Mouse (Mus musculus) monocyte, adult 5-6 weeks (primary cell): Measurements from ENCODE around the gene Iqsec1. TPM values are rescaled to one million over a fixed set of nuclear protein-coding genes. Genes with fewer than 3 reads are reported as not detected.

Experiments used
- ATAC-seq: fragments of 153-309, 156-312 bp; replicated peaks from 2 replicates; pipeline ENCODE4 v1.8.0; 2017; ENCODE audit warnings: mild to moderate bottlenecking; ENCODE audit not compliant: low TSS enrichment, insufficient number of reproducible peaks, severe bottlenecking, poor library complexity, low FRiP score
- total RNA-seq: library from RNA; stranded (forward); fragments of 200-1000, 200-491, 200-594 nt; gene quantifications from 3 replicates; pipeline ENCODE4 v1.2.3, GENCODE M21; 2017

Iqsec1 gene
- total RNA-seq, 1 experiment from 2014 or later = 25.0 TPM

DNA sequence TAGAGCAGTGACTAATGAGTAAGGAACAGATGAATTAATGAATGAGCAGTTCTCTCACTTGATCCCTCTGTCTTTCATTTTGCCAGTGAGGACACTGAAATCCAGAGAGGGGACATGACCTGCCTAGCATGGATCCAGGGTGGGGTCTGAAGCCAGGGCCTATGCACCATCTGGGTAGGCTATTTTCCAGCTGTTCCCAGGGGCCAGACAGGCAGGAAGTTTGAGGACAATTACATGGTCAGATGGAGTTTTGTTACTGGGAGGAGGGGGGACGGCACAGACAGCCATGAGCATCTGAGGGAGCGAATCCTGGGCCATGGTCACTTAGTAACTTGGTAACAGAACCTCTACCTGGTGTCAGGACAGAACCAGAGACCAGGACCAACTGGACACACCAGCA lies 220.0 kb downstream of the Iqsec1 start:
- ATAC-seq = no peak

GRCm38 (mm10) chr6:90767874-90768273 lies 220.6 kb downstream of the Iqsec1 start:
- no peak for ATAC-seq

DNA sequence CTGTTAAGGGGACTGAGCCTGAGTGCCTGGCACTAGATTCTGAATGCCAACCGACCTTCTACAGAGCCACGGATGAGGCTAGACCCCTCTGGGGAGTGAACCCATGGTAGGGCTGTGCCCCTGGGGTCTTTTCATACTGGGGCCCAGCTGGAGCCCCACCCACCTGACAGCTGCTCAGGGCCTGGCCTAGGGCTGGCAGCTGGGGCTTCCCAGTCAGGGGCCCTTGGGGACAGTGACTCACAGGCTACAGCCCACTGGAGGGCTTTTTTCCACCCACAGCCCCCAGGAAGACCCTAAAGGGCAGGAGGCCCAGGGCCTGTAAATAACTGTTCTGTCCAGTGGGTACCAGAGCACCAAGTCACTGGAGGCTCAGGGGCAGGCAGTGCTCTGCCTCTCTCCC lies 223.7 kb downstream of the Iqsec1 start:
- no peak for ATAC-seq

- no peak for ATAC-seq
Observed at GRCm38 (mm10) chr6:90763959-90764591, 224.4 kb downstream of the Iqsec1 start.

DNA sequence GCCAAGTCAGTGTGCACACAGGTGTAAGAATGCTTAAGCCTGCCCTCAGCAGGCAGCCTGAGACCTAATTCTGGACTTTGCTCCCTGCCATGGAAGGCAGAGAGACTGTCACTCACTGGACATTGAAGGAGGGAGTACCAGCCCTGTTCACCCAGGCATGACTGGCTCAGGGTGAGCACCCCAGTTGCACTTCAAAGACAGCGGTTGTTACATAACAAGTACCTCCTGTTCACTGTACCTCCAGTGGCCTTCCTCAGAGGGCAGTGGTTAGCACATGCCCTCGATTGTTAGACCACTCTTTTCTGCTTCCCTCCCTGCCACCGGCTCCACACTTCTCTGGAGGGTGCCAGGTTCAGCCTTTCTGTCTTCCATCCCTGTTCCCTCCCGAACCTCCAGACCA lies 225.2 kb downstream of the Iqsec1 start:
- no peak for ATAC-seq

DNA sequence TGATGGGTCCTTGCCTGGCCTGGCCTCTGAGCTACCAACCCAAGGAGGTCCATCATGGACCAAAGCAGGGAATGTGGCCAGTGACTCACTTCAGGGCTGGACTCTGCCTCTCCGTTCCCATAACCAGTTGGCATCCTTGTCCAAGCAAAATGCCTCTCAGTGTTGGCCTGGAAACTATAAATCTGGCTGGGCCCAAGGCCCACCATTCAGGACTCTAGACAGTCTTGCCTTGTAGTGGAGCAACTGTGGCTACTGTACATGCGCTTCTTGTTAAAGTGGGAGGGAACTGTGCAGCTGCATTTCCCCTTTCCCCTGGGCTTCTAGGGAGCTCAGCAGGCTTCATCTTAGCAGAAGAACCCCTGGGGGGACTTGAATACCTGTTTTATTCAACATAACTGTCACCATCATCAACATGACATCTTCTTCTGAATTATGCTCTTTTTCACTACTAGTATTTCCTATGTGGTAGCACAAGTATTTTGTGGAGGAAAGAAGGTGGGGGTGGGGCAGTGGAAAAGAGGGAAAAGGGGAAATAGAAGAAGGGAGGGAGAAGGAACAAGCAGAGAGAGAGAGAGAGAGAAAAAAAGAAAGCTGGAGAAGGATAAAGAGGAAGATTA lies 226.3 kb downstream of the Iqsec1 start:
- no peak for ATAC-seq

- ATAC-seq = no peak
Observed at GRCm38 (mm10) chr6:90761301-90762056, 227.0 kb downstream of the Iqsec1 start.

DNA sequence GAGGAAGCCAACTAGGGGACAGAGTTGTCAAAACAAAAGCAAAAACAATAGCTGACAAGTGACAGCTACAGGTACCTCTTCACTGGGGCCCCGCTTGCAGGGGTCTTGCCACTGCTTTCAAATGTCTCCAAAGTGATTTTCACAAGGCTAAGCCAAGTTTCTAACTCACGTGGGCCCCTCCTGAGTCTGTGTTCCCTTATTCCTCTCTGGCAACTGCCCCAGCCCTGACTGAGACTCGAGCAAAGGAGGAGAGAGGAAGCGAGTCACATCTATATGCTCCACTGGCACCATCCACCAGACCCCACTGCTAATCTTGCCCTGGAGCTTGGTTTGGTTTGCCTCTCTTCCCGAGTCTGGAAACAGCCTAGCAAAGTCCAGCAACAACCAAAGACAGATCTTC lies 227.6 kb downstream of the Iqsec1 start:
- no peak for ATAC-seq

GRCm38 (mm10) chr6:90759754-90760153 lies 228.7 kb downstream of the Iqsec1 start:
- no peak for ATAC-seq

DNA sequence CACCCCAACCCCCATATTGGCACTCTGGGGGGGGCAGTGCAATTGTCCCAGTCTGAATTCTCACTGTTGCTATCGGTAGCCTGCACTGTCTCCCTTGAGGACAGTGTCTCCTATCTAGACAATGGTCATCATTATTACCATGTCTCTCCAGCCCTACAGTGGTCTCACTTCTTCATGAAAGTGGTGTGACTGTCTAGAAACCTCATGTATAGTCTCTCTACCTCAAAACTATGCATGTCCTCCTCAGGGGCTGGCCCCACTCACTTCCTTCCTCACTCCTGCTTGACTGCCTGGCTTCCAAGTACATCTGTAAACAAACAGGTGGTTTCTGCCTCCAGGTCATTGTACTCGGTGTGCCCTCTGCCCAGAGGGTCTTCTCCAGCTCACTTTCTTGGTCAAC lies 230.3 kb downstream of the Iqsec1 start:
- no peak for ATAC-seq

GRCm38 (mm10) chr6:90757427-90757883 lies 231.0 kb downstream of the Iqsec1 start:
- peak; percentile 49; the same call in 1 of the 2 replicates for ATAC-seq

DNA sequence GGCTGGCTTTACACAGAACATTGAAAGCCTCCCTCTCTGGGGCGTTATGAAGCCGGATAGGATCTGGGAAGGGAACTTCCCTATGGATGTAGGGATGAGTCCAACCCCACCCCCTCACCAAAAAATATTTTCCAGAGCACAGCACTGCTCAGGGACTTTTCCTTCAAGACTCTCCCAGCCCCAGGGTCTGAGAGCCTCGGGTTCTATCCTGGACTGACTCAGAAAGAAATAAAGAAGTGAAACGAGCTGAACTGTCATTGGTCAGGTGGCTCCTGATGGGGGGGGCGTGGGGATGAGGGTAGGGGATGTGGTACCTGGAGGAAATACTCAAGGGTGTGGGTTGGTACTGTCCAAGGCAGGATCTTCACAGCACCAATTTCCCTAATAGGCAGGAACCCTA lies 231.9 kb downstream of the Iqsec1 start:
- ATAC-seq = no peak

DNA sequence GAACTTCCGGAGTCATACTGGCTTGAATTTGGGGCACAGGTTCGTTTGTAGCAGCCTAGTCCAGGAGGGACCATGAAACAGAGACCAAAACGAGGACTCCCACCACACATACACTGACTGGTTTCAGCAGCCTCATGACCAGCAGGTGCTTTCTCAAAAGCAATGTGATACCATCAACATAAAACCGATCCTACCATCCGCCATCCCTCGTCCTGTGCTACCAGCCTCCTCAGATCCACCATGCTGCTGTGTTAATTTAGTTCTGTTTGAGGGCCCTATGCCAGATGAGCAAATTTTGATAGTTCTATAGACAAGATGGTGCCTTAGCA lies 232.9 kb downstream of the Iqsec1 start:
- no peak for ATAC-seq

DNA sequence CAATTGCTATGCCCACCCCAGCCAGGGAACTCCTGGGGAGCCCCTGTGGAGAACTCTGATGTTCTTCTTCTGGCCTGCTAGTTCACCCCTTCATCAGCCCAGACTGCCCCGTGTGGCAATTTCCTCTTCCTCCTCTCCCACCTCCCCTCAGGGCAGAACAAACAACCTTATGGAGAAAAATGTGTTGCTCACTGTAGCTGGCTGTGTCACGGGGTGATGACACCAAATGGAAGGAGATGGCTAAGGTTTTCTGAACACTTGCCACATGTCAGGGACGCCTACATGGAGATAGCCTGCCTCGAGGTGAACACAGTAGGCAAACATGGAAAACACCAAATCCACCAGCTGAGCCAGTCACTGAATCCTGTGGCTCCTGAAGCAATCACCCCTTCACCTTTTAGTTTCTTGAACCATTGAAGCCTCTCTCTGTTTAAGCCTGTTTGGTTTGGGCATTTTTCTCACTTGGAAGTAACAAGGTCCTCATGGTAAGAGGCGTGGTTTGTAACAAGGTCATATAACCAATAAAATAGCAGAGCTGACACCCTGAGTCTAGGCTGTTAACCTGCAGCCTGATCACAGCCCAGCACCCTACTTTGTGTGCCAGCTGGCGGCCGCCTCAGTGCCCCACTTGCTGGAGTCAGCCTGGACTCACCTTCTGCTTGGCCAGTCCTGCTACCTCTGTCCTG lies 233.4 kb downstream of the Iqsec1 start:
- no peak for ATAC-seq

DNA sequence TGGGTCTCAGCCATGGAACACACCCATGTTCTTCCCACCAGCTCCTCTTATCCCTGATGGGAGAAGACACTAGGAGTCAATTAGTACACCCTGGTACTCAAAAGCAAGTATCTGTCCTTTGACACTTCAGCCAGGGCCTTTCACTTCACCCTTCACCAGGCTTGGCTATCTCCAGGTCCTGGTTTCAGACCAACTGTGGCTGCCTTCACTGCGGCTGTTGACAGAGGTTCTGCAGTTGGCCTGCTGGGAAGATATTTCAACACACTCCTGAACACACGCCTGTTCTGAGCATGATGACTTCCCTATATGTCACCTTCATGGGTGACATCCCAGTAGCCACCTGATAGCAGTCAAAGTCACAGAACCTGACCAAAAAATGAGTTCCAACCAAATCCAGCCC lies 234.4 kb downstream of the Iqsec1 start:
- ATAC-seq = no peak

- ATAC-seq = no peak
Observed at GRCm38 (mm10) chr6:90753656-90754055, 234.8 kb downstream of the Iqsec1 start.

- ATAC-seq = no peak
Observed at GRCm38 (mm10) chr6:90751624-90752023, 236.9 kb downstream of the Iqsec1 start.

DNA sequence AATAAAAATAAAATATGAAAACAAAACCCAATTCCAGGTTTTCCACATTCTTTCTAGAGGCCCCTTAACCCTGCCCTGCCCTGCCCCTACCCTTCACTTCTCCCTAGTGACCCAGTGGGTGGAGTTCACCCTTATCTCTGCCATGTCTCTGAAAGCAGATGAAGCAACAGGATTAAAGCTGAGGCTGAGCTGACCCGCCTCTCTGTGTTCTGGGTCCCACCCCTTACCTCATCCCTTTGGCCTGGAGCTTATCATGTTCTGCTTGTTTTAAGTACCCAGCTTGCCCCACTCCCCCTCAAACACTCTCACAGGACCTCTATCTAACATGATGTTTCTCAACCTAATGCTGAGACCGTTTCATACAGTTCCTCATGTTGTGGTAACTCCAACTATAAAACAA lies 238.4 kb downstream of the Iqsec1 start:
- peak; percentile 20; the same call in 1 of the 2 replicates for ATAC-seq

DNA sequence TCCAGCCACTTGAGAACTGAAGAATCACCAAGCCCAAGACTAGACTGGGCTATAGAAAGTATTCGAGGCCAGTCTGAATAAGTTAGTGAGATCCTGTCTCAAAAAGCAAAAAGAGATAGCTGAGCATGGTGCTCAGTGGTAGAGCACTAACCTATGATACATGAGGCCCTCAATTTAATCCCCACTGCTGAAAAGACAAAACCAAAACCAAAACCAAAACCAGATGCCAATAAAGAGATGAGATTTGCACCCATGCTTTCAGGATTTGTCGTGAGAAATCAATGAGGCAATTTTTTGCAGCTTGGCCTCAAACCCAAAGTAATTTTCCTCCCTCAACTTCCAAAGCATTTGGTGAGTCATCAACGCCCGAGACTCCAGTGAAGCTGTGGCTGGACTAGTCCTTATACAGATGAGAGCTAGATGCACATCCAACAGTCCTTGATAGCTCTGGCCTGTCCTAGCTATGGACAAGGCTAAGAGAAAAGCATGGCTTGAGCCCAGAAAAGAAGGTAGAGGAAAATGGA lies 239.0 kb downstream of the Iqsec1 start:
- no peak for ATAC-seq
